Mouse (Mus musculus): Measurements from ENCODE around the gene Stn1. TPM values are rescaled to one million over a fixed set of nuclear protein-coding genes. Genes with fewer than 3 reads are reported as not detected.
A peak's percentile ranks its signal among the peaks of the same experiment; 100 is the strongest.

Gene Stn1
- polyA plus RNA-seq, 1 experiment from 2014 or later = 53.8 TPM

GRCm38 (mm10) chr19:47513618-47513897, 23.7 kb downstream of the Stn1 start:
- Histone ChIP-seq H3K27me3 (ENCODE audit: insufficient read depth, poor library complexity, severe bottlenecking) (no peaks in the 10 kb centered on the region), H3K9me3 (no peaks in the 10 kb centered on the region), H3K36me3 (peaks cover 47% of the 10 kb centered on the region), H3K4me3 (no peak overlapping the region), H3K4me1 (peaks cover 54% of the 10 kb centered on the region), H3K27ac (peak overlapping the region; percentile 26; the same call in 1 of the 2 replicates)
- WGBS = 62% methylated on average over 4 of the region's 4 CpGs
- no peak for DNase-seq (ENCODE audit: low spot score)

- Histone ChIP-seq H3K27me3 (ENCODE audit: insufficient read depth, poor library complexity, severe bottlenecking) (no peaks in the 10 kb centered on the region), H3K4me3 (no peak overlapping the region), H3K4me1 (peaks cover 59% of the 10 kb centered on the region), H3K36me3 (peaks cover 47% of the 10 kb centered on the region), H3K9me3 (no peaks in the 10 kb centered on the region), H3K27ac (peak overlapping the region; percentile 42)
- WGBS = 74% methylated on average over 21 of the region's 21 CpGs
- DNase-seq (ENCODE audit: low spot score) = no peak
These were observed 24.3 kb downstream of the Stn1 start for GRCm38 (mm10) chr19:47512794-47513617.

- 75% methylated on average over 6 of the region's 6 CpGs for WGBS
- H3K36me3 ChIP-seq = peaks cover 48% of the 10 kb centered on the region
These were observed 25.3 kb downstream of the Stn1 start for GRCm38 (mm10) chr19:47511958-47512357.

GRCm38 (mm10) chr19:47511294-47511675, 26.0 kb downstream of the Stn1 start:
- H3K4me1 ChIP-seq = peaks cover 61% of the 10 kb centered on the region
- WGBS = 75% methylated on average over 7 of the region's 7 CpGs

More at GRCm38 (mm10) chr19:47511958-47512357, 25.3 kb downstream of the Stn1 start:
- Histone ChIP-seq H3K4me3 (no peak overlapping the region), H3K27ac (no peak overlapping the region), H3K4me1 (peaks cover 61% of the 10 kb centered on the region), H3K9me3 (no peaks in the 10 kb centered on the region), H3K27me3 (ENCODE audit: insufficient read depth, poor library complexity, severe bottlenecking) (no peaks in the 10 kb centered on the region)
- DNase-seq (ENCODE audit: low spot score) = no peak

GRCm38 (mm10) chr19:47510473-47511293, 26.6 kb downstream of the Stn1 start:
- Histone ChIP-seq H3K36me3 (peaks cover 39% of the 10 kb centered on the region), H3K4me1 (peaks cover 61% of the 10 kb centered on the region), H3K4me3 (peak overlapping the region; percentile 8; the same call in 1 of the 2 replicates), H3K27me3 (ENCODE audit: insufficient read depth, poor library complexity, severe bottlenecking) (no peaks in the 10 kb centered on the region), H3K9me3 (no peaks in the 10 kb centered on the region), H3K27ac (peak overlapping the region; percentile 67)
- no peak for DNase-seq (ENCODE audit: low spot score)
- WGBS = 46% methylated on average over 25 of the region's 25 CpGs

More at GRCm38 (mm10) chr19:47511294-47511675, 26.0 kb downstream of the Stn1 start:
- peak overlapping the region; percentile 67 for H3K27ac ChIP-seq
- H3K27me3 ChIP-seq (ENCODE audit: insufficient read depth, poor library complexity, severe bottlenecking) = no peaks in the 10 kb centered on the region
- no peak for DNase-seq (ENCODE audit: low spot score)
- H3K4me3 ChIP-seq = no peak overlapping the region
- no peaks in the 10 kb centered on the region for H3K9me3 ChIP-seq
- peaks cover 45% of the 10 kb centered on the region for H3K36me3 ChIP-seq

GRCm38 (mm10) chr19:47510135-47510472, 27.2 kb downstream of the Stn1 start:
- Histone ChIP-seq H3K27me3 (ENCODE audit: insufficient read depth, poor library complexity, severe bottlenecking) (no peaks in the 10 kb centered on the region), H3K4me1 (peaks cover 58% of the 10 kb centered on the region), H3K4me3 (peak overlapping the region; percentile 8; the same call in 1 of the 2 replicates), H3K36me3 (peaks cover 38% of the 10 kb centered on the region), H3K27ac (peak overlapping the region; percentile 67), H3K9me3 (no peaks in the 10 kb centered on the region)
- no peak for DNase-seq (ENCODE audit: low spot score)
- 58% methylated on average over 7 of the region's 7 CpGs for WGBS

- Histone ChIP-seq H3K27ac (peak overlapping the region; percentile 67), H3K36me3 (peaks cover 28% of the 10 kb centered on the region), H3K4me3 (no peak overlapping the region), H3K27me3 (ENCODE audit: insufficient read depth, poor library complexity, severe bottlenecking) (no peaks in the 10 kb centered on the region), H3K4me1 (peaks cover 47% of the 10 kb centered on the region), H3K9me3 (no peaks in the 10 kb centered on the region)
- DNase-seq (ENCODE audit: low spot score) = no peak
- 68% methylated on average over 5 of the region's 5 CpGs for WGBS
These were observed 28.5 kb downstream of the Stn1 start for GRCm38 (mm10) chr19:47508771-47509281.

GRCm38 (mm10) chr19:47508191-47508590, 29.1 kb downstream of the Stn1 start:
- DNase-seq (ENCODE audit: low spot score) = no peak
- Histone ChIP-seq H3K27ac (peak overlapping the region; percentile 67), H3K27me3 (ENCODE audit: insufficient read depth, poor library complexity, severe bottlenecking) (no peaks in the 10 kb centered on the region), H3K9me3 (no peaks in the 10 kb centered on the region), H3K36me3 (peaks cover 28% of the 10 kb centered on the region), H3K4me1 (peaks cover 40% of the 10 kb centered on the region), H3K4me3 (no peak overlapping the region)
- 55% methylated on average over 3 of the region's 3 CpGs for WGBS

GRCm38 (mm10) chr19:47507128-47508121, 29.9 kb downstream of the Stn1 start:
- no peak for DNase-seq (ENCODE audit: low spot score)
- no peaks in the 10 kb centered on the region for H3K27me3 ChIP-seq (ENCODE audit: insufficient read depth, poor library complexity, severe bottlenecking)
- peaks cover 31% of the 10 kb centered on the region for H3K36me3 ChIP-seq
- H3K9me3 ChIP-seq = no peaks in the 10 kb centered on the region
- H3K27ac ChIP-seq = no peak overlapping the region
- H3K4me3 ChIP-seq = no peak overlapping the region
- peaks cover 35% of the 10 kb centered on the region for H3K4me1 ChIP-seq
- 64% methylated on average over 27 of the region's 27 CpGs for WGBS

GRCm38 (mm10) chr19:47503625-47504024, 33.7 kb downstream of the Stn1 start:
- peaks cover 17% of the 10 kb centered on the region for H3K36me3 ChIP-seq
- H3K9me3 ChIP-seq = no peaks in the 10 kb centered on the region
- H3K4me3 ChIP-seq = no peak overlapping the region
- no peak for DNase-seq (ENCODE audit: low spot score)
- 72% methylated on average over 4 of the region's 4 CpGs for WGBS
- H3K27ac ChIP-seq = no peak overlapping the region
- peaks cover 31% of the 10 kb centered on the region for H3K4me1 ChIP-seq
- H3K27me3 ChIP-seq (ENCODE audit: insufficient read depth, poor library complexity, severe bottlenecking) = no peaks in the 10 kb centered on the region

GRCm38 (mm10) chr19:47502563-47502962, 34.7 kb downstream of the Stn1 start:
- H3K4me1 ChIP-seq = peaks cover 24% of the 10 kb centered on the region
- 67% methylated on average over 8 of the region's 8 CpGs for WGBS
- H3K27me3 ChIP-seq (ENCODE audit: insufficient read depth, poor library complexity, severe bottlenecking) = no peaks in the 10 kb centered on the region
- H3K9me3 ChIP-seq = no peaks in the 10 kb centered on the region
- no peak for DNase-seq (ENCODE audit: low spot score)
- H3K36me3 ChIP-seq = peaks cover 15% of the 10 kb centered on the region
- H3K4me3 ChIP-seq = no peak overlapping the region
- no peak overlapping the region for H3K27ac ChIP-seq

GRCm38 (mm10) chr19:47500389-47501011, 36.8 kb downstream of the Stn1 start:
- peaks cover 24% of the 10 kb centered on the region for H3K4me1 ChIP-seq
- DNase-seq (ENCODE audit: low spot score) = no peak
- peaks cover 11% of the 10 kb centered on the region for H3K36me3 ChIP-seq
- WGBS = 80% methylated on average over 11 of the region's 11 CpGs
- H3K27me3 ChIP-seq (ENCODE audit: insufficient read depth, poor library complexity, severe bottlenecking) = no peaks in the 10 kb centered on the region
- no peak overlapping the region for H3K27ac ChIP-seq
- H3K4me3 ChIP-seq = no peak overlapping the region
- H3K9me3 ChIP-seq = no peaks in the 10 kb centered on the region

All from heart, embryonic 10.5 days (tissue).